Mouse (Mus musculus) fibroblast of lung, adult 2 months (primary cell): ENCODE measurements at regions not wholly inside any gene's neighbourhood (a gene's known extent, or its start where the extent isn't known, plus 50 kb on each side); places are given as distances from the start of the nearest gene placed in this dataset.

Source experiments
- DNase-seq: peaks from one replicate; pipeline ENCODE4 v3.0.0-alpha.2; 2011; ENCODE audit warnings: low read depth

DNA sequence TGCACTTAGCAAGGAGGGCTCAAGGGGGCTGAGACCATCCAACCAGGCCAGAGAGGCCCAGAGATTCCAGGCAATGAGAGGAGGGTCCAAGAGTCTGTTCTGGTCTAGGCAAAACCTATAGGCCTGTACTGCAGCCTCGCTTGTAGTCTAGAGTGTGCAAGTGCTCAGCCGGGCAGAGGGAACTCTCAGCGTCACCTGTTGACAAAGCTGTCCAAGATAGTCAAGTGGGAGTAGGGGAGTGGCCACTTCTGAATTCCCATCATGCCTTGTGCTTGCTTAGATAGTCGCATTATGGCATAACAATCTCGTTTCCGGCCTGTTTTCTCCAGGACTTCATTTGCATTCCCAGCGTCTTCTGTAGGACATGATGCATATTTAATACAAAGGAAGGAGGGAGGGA lies 398.7 kb upstream of the Zmiz1 start:
- DNase-seq = no peak

DNA sequence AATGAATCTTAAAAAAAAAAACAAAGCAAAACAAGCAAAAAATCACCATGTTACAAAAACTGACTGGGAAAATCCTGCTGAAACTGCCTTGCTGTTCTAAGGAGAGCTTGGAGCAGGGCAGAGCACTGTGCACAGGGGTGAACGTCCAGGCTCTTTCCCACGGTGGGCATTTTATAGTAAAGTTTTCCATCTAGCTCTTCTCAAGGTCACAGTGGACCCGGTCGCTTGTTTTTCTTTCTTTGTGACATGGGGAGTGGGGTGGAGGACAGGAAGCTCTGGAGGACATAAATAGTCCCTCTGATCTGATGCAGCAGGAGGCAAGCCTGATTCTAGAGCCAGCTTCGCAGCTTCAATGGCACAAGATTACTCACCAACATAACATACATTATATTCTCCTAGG lies 395.9 kb upstream of the Zmiz1 start:
- no peak for DNase-seq

DNA sequence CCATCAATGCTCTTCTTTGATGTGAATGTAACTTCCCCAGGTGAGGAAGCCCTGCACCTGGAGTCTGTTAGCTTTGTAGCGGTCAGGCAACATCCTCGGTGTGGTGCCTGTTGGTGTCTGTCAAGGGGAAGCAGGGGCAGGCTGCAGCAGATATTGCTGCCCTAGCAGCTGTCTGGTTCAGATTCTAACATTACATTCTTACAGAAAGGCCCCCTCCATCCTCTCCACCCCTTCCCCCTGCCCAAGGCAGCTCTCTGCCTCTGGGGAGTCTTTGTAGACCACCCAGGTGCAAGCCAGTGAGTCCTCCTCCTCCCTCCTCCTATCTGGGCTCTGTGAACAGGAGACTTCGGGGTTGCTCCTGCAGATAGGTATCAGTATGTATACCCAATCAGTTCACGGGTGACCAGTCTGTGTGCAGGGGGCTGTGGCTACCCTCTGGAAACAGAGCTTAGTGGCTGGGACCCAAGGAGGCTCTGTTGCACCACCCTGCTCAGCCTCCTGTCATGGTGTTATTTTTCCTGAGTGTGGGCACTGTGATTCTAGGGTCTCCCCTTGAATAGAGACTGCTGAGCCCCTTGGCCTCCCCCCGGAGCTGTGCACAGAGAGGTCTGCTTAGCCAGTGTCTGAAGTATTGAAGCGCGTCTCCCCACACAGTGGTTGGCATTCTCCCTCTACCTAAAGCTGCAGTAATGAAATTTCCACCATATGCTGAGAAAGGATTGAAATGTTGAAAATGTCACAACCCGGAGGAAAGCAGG lies 394.6 kb upstream of the Zmiz1 start:
- no peak for DNase-seq

DNA sequence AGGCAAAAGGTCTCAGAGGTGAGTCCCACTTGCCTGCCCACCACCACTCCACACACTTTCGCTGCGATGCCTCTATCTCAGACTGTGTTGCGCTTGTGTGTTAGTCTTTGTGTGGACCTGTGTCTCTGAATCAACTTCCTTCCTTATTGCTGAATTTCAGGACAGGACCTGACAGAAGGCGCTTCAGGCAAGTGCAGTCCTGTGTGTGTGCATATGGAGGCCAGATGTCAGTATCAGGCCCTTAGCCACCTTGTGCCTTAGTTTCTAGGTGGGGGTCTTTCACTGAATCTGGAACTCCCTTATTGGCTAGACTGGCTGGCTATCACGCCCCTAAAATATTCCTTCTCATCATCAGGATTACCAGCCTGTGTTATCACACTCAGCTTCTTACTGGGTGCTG lies 391.6 kb upstream of the Zmiz1 start:
- DNase-seq = no peak

DNA sequence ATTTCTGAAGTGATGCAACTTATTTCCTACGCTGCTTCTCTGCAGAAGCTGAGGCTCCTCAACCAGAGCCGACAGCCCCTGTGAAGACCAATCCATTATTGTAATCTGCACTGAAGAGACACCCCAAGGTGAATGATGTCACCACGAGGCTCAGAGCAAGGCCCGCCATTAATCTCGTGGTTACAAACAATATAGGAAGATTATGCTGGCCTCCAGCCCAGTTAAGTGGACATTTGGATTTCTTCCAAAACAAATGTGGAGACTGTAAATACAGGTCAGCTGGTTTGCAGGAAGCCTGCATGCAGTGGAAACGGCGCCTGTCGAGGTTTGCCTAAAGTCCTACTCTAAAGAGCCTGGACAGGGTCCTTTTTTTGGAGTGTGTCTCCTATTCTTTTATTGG lies 390.6 kb upstream of the Zmiz1 start:
- DNase-seq = no peak

DNA sequence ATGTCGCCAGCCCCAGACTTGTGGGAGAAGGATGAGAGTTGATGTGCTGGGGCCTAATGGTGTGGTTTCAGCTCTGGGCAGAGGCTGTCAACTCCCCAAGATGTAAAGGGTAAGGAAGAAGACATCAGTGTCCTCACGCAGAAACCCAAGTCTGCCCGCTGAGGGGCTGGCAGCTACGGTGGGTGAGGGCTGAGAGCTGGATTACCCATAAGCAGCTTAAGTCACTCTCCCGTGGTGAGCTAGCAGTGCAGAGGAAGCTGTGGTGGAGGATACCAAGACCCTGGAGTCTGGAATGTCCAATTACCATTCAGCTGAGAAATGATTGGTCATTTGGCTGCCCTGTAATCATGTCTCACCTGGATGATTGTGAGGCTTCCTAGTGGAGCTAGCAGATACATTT lies 385.8 kb upstream of the Zmiz1 start:
- DNase-seq = no peak

DNA sequence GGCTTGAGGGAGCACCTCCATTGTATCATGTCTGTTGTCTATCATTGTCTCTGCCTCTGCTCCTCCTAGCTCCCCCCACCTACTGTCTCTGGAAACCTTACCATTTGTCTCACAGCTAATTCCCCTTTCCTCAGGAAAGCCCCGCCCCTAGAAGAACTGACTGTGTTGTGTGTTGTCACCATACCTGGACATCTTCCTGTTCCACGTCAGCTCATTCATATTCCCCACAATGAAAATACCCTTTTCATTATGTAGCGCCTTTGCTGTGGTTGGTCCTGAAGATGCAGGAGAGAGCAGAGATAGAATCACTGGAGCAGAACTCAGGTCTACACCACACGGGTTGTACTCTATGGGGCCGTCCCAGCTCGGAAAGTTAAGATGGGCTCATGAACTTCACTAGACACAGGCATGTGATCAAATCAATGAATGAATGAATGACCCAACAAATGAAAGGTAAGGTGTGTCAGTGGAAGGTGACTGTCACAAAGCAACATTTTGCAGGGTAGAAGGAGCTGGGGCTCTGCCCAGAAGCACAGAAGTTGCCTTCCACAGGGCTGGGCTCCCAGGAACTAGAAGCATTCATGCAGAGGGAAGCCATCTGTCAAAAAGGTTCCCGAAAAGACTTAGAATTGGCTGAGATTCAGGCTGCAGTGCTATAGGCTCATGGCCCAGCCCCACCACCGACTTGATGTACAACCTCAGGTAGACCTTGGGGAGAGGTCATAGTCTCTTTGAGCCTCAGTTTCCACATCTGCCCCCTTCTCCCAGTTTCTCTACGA lies 384.8 kb upstream of the Zmiz1 start:
- DNase-seq = no peak

DNA sequence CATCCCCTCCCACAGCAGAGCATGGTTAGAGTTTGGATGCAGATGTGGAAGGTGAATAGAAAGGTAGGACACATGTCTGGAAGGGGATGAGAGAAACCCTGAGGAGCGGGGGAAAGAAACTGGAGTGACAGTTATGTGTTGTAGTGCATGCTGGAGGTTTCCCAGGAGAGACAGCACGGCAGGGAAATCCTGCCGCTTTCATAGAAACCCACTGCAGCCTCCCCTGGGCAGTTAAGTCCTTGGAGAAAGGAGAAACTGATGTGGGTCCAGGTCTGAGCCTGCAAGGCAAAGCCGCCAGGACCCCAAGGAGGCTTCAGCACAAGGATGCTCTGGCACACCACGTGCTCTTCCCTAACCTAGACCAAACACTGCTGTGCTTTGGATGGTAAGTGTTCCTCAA lies 384.1 kb upstream of the Zmiz1 start:
- no peak for DNase-seq

DNA sequence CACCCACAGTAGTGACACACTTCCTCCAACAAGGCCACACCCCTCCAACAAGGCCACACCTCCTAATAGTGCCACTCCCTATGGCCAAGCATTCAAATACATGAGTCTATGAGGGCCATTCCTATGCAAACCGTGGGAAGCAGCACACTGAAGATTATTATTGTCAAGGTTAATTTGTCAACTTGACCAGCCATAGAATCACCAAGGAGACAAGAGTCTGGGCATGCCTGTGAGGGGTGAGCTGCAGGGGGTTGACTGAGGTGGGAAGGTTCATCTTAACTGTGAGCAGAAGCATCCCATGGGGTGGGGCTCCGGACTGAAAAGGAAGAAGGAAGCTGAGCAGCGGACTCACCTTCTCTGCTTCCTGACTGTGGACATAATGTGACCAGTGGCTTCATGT lies 378.6 kb upstream of the Zmiz1 start:
- no peak for DNase-seq

DNA sequence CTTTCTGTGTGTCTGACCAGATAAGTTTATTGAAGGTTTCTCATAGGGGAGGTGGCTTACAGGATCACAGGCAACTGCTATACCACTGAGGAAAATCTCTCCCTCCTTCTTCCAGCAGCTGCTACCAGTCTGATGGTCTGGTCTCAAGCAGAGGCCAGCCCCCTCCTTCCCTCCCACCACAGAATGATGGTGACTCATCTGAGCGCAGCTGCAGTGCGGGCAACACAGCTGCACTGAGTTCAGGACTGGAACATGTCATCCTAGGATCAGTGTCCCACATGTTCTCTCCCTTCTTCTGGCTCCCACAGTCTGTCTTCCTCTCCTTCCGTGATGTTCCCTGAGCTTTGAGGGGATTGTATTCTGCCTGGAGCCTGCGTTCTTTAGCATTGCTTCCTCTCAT lies 375.1 kb upstream of the Zmiz1 start:
- no peak for DNase-seq

DNA sequence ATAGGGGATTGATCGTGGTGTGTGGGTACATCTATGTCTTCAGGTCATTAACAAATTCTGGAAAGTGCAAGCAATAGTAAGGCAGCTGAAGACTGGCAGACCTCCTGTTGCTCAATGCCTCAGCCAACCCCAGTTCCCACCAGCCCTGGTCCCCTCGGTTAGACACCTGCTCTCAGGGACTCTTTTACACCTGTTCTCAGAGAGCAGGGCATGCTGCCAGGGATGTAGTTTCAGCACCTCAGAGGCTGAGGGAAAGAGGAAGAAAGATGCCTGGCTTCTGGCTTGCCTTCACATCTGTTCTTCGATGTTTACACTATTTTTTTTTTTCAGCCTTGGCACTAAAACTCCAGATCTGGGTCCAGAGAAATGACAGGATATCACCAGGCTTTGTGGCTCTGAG lies 362.2 kb upstream of the Zmiz1 start:
- DNase-seq = no peak

DNA sequence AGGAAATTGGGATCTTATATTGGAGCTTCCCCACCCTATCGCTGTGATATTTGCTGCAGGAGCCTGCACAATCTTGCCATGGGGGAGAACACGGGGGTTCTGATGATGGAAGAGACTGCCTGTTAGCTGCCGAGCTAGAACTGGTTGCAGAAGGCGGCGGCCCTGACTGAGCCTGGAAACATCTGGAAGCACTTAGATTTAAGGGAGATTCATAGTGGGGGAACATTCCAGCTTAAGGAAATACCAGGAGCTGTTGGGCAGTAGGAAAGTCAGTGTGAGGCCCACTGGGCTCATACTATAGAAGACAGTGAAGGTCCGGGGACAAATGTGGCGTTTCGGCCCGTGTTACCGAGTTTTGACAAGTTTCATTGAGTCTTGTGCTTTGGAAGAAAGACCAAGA lies 353.6 kb upstream of the Zmiz1 start:
- DNase-seq = no peak

DNA sequence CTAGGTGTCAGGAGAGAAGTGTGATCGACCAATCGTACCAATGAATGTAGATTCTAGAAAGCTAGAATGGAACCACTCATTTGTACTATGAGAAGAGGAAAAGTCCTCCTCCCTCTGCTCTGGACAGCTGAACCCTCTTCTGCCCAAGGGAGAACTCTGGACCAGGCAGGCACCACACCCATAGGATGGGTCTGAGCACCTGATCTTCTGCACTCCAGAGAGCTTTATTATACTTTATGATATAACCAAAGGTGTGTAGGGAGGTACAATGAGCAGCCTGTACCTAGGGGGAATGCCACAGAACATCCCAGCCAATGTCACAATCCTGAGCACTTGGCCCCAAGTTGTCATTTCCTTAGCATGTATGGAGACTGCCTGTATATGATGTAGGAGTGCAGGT lies 352.5 kb upstream of the Zmiz1 start:
- DNase-seq = no peak

DNA sequence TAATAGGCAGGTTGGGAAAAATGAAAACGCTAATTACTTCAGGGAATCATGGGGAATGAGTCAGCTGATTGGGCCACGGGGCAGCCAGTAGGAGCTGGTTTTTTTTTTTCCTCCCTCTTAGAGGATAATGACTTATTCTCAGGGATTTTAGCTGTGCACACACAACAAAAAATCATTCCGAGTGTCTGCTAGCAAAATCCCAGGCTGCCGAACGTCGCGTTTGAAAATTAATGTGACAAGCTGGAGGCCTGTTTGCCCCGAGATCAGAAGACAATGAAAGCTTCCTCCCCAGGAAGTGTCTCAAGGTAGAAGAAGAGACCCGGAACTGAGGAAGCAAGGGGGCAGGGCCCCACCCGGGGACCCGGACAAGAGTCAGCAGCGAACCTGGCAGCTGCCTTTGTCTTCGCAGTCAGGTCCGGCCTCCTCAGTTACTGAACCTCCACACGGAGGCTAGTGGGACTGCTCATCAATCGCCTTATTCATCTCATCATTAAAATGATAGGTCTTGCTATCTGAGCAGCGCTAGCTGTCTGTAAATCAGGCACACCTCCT lies 350.8 kb upstream of the Zmiz1 start:
- no peak for DNase-seq

DNA sequence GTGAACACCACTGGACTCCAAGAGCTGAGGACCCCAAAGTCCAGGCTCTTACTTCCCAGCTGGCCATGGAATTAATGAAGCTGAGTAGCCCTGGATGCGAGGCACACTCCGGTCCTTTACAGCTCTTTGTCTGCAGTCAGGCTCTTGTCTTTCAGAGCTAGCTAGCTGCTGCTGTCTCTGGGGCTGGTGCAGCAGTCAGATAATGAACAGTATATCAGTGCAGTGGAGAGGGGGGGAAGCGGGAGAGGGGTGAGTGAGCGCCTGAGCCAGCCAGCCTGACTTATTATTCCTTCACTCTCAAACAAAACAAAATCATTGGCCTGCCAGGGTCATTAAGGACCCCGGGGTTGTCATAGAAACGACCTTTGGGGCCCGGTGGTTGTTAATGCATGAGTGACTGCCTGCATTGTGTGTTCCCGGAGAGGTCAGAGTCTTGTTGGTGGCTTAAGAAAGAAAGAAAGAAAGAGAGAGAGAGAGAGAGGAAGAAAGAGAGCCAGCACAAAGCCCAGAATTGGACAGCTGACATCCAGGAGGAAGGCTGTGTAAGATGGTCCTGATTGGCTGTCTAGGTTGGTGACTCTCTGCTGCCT lies 350.2 kb upstream of the Zmiz1 start:
- no peak for DNase-seq

DNA sequence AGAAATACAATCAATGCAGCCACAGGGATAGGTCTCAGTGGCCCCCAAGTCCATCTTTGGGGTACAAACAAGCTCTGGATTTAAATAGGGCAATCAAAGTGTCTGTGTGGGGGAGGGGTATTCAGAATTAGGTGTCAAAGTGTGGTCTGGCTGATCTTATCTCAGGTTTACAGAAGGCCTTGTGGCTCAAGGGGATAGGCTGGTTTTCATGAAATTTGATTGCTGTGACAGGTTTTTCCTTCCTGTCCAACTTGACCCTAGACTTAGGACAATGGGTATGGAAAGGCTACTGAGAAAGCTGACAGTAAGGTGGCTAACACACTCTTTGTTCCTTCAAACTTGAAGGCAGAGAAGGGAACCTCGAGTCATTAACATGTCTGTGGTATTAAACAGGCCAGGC lies 349.3 kb upstream of the Zmiz1 start:
- no peak for DNase-seq

DNA sequence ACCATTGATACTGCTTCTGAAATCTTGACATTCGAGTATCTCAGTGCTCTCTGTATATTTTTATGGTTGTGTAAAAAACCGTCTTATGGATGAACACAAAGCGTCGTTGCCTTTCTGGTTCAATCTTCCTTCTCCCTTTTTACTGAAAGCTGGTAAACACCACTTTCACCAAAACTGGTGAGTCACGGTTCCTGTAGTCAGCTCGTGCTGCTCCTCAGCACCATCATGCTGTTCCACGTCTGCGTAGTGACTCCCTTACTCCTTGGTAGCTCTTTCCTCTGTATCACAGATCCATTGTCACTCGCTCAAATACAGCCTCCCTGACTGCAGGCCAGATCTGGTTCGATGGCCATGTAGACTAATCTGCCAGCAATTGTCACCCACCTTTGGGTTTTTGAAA lies 346.2 kb upstream of the Zmiz1 start:
- no peak for DNase-seq

DNA sequence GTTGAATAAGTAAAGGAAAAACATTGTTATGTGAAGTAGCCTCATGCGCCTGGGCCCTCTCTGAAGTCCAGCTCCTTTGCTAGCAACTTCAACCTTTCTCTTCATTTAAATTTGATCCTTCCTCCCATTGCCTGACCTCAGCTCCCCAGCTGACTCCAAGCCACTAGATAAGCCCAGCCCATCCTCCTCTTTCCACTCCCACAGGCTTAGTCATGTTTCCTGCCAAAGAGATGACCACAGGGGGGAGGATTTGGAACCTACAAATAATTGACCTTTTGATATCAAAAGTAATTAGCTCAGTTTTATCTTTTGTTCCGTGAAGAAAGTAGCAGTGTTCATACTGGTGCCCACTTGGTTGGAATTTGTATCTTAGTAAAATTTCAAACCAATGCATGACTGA lies 345.7 kb upstream of the Zmiz1 start:
- no peak for DNase-seq

DNA sequence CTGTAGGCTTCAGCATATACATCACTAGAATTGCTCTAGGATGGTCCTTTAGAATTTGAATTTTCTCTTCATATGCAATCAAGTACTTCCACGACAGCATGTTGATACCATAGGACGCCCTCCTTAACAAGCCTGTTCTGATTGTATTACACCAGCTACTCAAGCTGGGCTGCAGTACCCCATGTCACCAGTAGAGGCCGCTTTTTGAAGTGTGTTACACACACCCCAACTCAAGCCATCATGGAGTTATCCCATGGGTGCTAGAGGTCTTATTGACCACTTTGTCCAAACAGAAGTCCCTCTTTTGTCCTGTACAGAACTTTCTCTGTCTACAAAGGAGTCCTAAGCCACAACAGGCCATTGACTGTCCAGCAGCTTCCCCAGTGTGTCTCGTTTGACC lies 342.6 kb upstream of the Zmiz1 start:
- DNase-seq = no peak

DNA sequence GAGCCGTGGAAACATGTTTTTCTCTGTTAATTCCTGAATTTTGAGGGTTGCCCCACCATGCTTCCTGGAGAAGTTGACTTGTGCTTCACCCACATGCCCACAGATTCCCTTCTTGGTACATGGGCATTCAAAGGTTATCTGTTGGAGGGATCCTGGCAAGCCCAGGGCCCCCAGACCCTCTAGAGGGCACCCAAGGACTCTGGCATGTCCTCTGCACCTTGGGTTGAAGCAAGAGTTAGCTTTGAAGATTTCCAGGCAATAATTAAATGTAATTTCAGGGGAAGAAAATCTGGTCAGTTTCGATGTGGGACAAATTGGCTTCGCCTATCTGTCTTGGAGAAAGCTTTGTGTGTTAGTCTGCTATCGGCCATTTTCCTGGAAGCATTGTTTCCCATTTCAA lies 339.0 kb upstream of the Zmiz1 start:
- no peak for DNase-seq

DNA sequence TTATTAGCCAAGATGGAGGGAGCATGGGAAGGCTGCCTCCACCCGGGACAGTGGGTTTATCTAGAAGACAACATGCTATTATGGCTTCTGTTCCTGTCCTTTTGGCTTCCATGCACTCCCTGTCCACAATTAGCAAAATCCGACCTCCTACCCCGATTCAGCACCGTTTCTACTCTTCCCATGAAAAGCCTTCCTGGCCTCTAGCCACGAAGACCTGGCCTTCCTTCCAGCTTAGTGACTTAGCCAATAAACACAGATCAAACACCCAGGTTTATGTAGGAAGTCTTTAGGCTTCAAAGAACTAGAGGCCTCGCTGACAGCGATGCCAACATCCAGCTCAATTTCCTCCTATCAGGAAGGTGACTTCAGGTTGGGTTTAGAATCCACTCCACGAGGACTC lies 338.5 kb upstream of the Zmiz1 start:
- DNase-seq = no peak

DNA sequence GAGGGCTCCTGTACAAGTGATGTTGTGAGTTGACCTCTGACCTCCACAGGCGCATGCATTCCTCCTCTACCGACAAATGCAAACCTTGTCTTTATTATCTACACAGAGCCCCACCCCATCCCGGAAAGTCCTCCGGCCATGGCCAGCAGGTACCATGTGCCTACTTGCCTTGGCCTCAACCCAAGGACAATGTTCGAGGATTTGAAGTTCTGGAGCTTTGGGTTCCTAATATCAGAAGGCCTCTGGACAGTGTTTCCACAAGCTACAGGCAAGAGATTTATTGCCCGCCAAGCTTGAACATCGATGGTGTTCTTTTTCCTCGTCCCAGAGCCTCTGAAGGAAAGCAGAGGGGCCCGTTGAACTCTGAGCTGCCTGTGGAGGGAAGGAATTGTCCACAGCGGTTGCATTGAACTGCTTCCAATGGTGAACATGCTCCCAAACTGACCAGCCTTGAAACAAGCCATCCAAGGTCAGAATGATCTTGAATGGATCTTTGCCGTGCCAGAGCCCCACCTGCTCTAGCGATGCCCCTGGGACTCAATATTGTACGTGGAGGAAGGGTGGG lies 335.9 kb upstream of the Zmiz1 start:
- DNase-seq = no peak
